Mouse (Mus musculus): ENCODE data around the gene Camta1. TPM values are rescaled to one million over a fixed set of nuclear protein-coding genes. Genes with fewer than 3 reads are reported as not detected.

The Camta1 gene
- polyA plus RNA-seq, 1 experiment = 1.8 TPM

- Histone ChIP-seq H3K36me3 (ENCODE audit: control insufficient read depth) (no peaks in the 10 kb centered on the region), H3K4me1 (ENCODE audit: control insufficient read depth) (peaks cover 2% of the 10 kb centered on the region; the same call in 1 of the 2 replicates), H3K9me3 (ENCODE audit: control insufficient read depth, low read length) (no peaks in the 10 kb centered on the region), H3K4me3 (replicated peaks) (no peak overlapping the region), H3K27me3 (ENCODE audit: control insufficient read depth) (no peaks in the 10 kb centered on the region)
- TF ChIP-seq TAL1 (IDR thresholded peaks at IDR 0.05; ENCODE audit: low read length) = no peak
- TF ChIP-seq GATA1 (IDR thresholded peaks at IDR 0.05; ENCODE audit: low read length) = no peak
Observed at GRCm38 (mm10) chr4:151805685-151806084, 56.0 kb downstream of the Camta1 start.

DNA sequence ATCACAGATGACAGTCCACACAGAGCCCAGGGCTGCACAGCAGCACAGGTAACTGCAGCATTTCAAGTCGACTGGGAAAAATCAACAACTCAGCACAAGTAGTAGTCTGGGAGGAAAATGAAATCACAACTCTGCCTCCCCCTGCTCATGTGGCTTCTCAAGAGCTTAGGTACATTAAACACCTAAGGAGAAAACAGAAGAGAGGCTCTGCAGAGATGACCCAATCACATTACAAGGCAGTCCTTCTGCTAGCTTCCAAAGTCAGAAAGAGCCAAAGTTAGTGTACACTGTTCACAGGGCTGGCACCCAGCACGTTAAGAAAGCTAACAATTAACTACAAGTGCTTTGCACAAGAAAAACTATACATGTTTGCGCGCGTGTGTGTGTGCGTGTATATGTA is 56.6 kb downstream of the Camta1 start:
- TF ChIP-seq TAL1 (IDR thresholded peaks at IDR 0.05; ENCODE audit: low read length) (no peak), GATA1 (IDR thresholded peaks at IDR 0.05; ENCODE audit: low read length) (no peak)
- H3K36me3 ChIP-seq (ENCODE audit: control insufficient read depth) = no peaks in the 10 kb centered on the region
- no peak overlapping the region for H3K4me3 ChIP-seq (replicated peaks)
- H3K27me3 ChIP-seq (ENCODE audit: control insufficient read depth) = no peaks in the 10 kb centered on the region
- H3K9me3 ChIP-seq (ENCODE audit: control insufficient read depth, low read length) = no peaks in the 10 kb centered on the region
- H3K4me1 ChIP-seq (ENCODE audit: control insufficient read depth) = peaks cover 2% of the 10 kb centered on the region; the same call in 1 of the 2 replicates

GRCm38 (mm10) chr4:151804208-151804607 is 57.5 kb downstream of the Camta1 start:
- Histone ChIP-seq H3K9me3 (ENCODE audit: control insufficient read depth, low read length) (no peaks in the 10 kb centered on the region), H3K4me1 (ENCODE audit: control insufficient read depth) (peaks cover 2% of the 10 kb centered on the region; the same call in 1 of the 2 replicates), H3K36me3 (ENCODE audit: control insufficient read depth) (no peaks in the 10 kb centered on the region), H3K4me3 (replicated peaks) (no peak overlapping the region), H3K27me3 (ENCODE audit: control insufficient read depth) (no peaks in the 10 kb centered on the region)
- no peak for TF ChIP-seq TAL1 (IDR thresholded peaks at IDR 0.05; ENCODE audit: low read length)
- no peak for TF ChIP-seq GATA1 (IDR thresholded peaks at IDR 0.05; ENCODE audit: low read length)

DNA sequence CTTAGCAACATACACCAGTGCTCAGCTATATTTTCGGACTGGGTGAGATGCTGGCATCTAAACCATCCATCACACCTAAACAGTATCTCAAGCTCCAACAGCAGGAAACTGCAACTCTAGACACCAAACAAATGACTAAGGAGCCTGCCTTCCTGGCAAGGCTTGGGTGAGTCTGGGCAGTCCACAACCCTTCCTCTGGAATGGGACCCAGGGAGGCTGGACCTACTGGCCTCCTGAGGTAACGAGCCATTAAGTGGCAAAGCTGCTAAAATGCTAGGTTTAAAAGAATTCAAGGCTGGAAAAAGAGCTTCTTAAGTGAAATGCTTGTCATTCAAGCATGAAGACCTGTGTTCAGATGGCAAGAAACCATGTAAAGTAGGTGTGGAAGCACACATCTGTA is 63.0 kb downstream of the Camta1 start:
- H3K4me3 ChIP-seq (replicated peaks) = no peak overlapping the region
- TF ChIP-seq TAL1 (IDR thresholded peaks at IDR 0.05; ENCODE audit: low read length) (no peak), GATA1 (IDR thresholded peaks at IDR 0.05; ENCODE audit: low read length) (no peak)
- no peaks in the 10 kb centered on the region for H3K27me3 ChIP-seq (ENCODE audit: control insufficient read depth)
- no peaks in the 10 kb centered on the region for H3K9me3 ChIP-seq (ENCODE audit: control insufficient read depth, low read length)
- H3K4me1 ChIP-seq (ENCODE audit: control insufficient read depth) = no peaks in the 10 kb centered on the region
- no peaks in the 10 kb centered on the region for H3K36me3 ChIP-seq (ENCODE audit: control insufficient read depth)

DNA sequence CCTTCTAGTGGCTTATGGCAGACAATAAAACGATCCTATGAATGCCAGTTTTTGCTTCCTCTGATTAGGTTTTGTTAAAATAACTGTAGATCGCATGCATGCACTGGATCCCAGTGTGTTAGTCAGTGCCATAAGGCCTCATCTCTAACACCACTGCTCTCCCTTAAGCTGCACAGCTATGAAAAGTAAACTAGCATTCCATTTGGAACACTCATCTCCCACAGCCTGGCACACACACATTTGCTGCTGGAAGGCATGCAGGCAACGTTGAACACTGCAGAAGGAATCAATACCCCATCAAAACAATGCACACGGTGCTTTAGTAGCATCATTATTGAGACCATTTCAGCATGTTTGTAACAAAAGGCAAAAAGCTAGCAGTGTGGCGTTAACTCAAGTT is 68.0 kb downstream of the Camta1 start:
- Histone ChIP-seq H3K9me3 (ENCODE audit: control insufficient read depth, low read length) (no peaks in the 10 kb centered on the region), H3K4me1 (ENCODE audit: control insufficient read depth) (no peaks in the 10 kb centered on the region), H3K36me3 (ENCODE audit: control insufficient read depth) (peaks cover 12% of the 10 kb centered on the region), H3K4me3 (replicated peaks) (no peak overlapping the region), H3K27me3 (ENCODE audit: control insufficient read depth) (no peaks in the 10 kb centered on the region)
- TF ChIP-seq TAL1 (IDR thresholded peaks at IDR 0.05; ENCODE audit: low read length) = no peak
- TF ChIP-seq GATA1 (IDR thresholded peaks at IDR 0.05; ENCODE audit: low read length) = no peak

DNA sequence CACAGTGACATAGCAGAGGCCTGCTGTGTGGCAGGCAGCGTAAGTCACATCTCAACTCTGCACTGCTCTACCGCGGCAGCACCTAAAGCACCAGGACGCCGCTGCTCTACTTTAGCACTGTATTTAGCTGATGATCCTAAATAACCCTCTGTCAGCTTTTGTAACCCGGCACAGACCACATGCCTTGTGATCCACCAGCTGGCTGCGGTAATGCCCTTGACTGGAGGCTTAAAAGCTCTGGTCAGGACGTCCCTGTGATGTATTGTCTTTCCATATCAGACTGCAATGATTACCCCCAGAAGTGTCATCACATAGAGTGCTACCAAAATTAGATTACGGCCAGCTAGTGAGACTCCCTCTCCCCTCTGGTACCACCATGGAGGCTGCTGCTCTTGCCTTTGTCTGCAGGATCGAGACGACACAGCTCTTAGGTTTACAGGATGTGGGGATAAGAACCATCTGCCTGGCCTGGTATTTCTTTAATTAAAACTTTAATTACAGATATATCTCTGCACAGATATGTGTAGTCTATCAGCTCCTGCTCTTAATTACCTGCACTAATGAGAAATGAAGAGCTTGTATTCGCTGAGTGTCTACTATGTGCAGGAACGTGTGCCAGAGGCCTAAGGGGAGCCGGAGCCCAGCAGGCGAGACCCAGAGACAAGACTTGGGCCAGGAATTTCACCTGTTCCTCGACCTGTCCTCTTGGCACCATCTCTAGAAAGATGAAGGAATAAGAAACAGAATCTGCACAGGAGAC is 74.5 kb downstream of the Camta1 start:
- TF ChIP-seq TAL1 (IDR thresholded peaks at IDR 0.05; ENCODE audit: low read length) = no peak
- TF ChIP-seq GATA1 (IDR thresholded peaks at IDR 0.05; ENCODE audit: low read length) = no peak
- H3K36me3 ChIP-seq (ENCODE audit: control insufficient read depth) = peaks cover 31% of the 10 kb centered on the region
- H3K4me1 ChIP-seq (ENCODE audit: control insufficient read depth) = no peaks in the 10 kb centered on the region
- H3K27me3 ChIP-seq (ENCODE audit: control insufficient read depth) = no peaks in the 10 kb centered on the region
- H3K4me3 ChIP-seq (replicated peaks) = no peak overlapping the region
- no peaks in the 10 kb centered on the region for H3K9me3 ChIP-seq (ENCODE audit: control insufficient read depth, low read length)

- no peak for TF ChIP-seq GATA1 (IDR thresholded peaks at IDR 0.05; ENCODE audit: low read length)
- TF ChIP-seq TAL1 (IDR thresholded peaks at IDR 0.05; ENCODE audit: low read length) = no peak
- Histone ChIP-seq H3K4me1 (ENCODE audit: control insufficient read depth) (no peaks in the 10 kb centered on the region), H3K9me3 (ENCODE audit: control insufficient read depth, low read length) (no peaks in the 10 kb centered on the region), H3K27me3 (ENCODE audit: control insufficient read depth) (no peaks in the 10 kb centered on the region), H3K36me3 (ENCODE audit: control insufficient read depth) (peaks cover 15% of the 10 kb centered on the region), H3K4me3 (replicated peaks) (no peak overlapping the region)
Observed at GRCm38 (mm10) chr4:151780511-151780910, 81.2 kb downstream of the Camta1 start.

- Histone ChIP-seq H3K4me1 (ENCODE audit: control insufficient read depth) (no peaks in the 10 kb centered on the region), H3K4me3 (replicated peaks) (no peak overlapping the region), H3K27me3 (ENCODE audit: control insufficient read depth) (no peaks in the 10 kb centered on the region), H3K36me3 (ENCODE audit: control insufficient read depth) (peaks cover 15% of the 10 kb centered on the region), H3K9me3 (ENCODE audit: control insufficient read depth, low read length) (no peaks in the 10 kb centered on the region)
- no peak for TF ChIP-seq GATA1 (IDR thresholded peaks at IDR 0.05; ENCODE audit: low read length)
- no peak for TF ChIP-seq TAL1 (IDR thresholded peaks at IDR 0.05; ENCODE audit: low read length)
Observed at GRCm38 (mm10) chr4:151779962-151780459, 81.7 kb downstream of the Camta1 start.

GRCm38 (mm10) chr4:151778511-151778910 is 83.2 kb downstream of the Camta1 start:
- Histone ChIP-seq H3K36me3 (ENCODE audit: control insufficient read depth) (peaks cover 15% of the 10 kb centered on the region), H3K4me3 (replicated peaks) (no peak overlapping the region)

More at GRCm38 (mm10) chr4:151778511-151778910, 83.2 kb downstream of the Camta1 start:
- Histone ChIP-seq H3K27me3 (ENCODE audit: control insufficient read depth) (no peaks in the 10 kb centered on the region), H3K9me3 (ENCODE audit: control insufficient read depth, low read length) (no peaks in the 10 kb centered on the region), H3K4me1 (ENCODE audit: control insufficient read depth) (peaks cover 3% of the 10 kb centered on the region)
- no peak for TF ChIP-seq TAL1 (IDR thresholded peaks at IDR 0.05; ENCODE audit: low read length)
- TF ChIP-seq GATA1 (IDR thresholded peaks at IDR 0.05; ENCODE audit: low read length) = no peak
